Mouse (Mus musculus): ENCODE results near the gene Arid1a. TPM values are rescaled to one million over a fixed set of nuclear protein-coding genes. Genes with fewer than 3 reads are reported as not detected.
A peak's percentile ranks its signal among the peaks of the same experiment; 100 is the strongest.

Arid1a gene
- polyA plus RNA-seq, 1 experiment: not detected

DNA sequence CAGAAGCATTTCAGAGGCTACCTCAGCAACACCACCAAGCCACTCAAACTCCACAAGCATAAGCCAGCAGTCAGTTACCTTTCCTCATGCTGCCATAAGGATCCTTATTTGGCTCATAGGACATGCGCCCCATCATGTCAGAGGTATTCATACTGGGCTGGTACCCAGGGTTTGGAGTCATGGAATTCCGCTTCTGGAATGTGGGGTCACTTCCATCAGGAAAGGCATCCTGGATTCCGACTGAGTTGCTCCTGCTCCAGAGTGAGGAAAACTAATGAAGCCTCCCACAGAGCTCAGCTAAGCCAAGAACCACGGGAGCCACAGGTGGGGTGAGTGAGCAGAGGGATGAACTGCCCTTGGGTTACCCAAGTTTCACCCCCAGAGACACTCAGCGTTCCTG, 69.4 kb downstream of the Arid1a start:
- TF ChIP-seq POLR2A (IDR thresholded peaks at IDR 0.05; ENCODE audit: insufficient read depth, low read depth, low read length): no peak
- no peak for TF ChIP-seq CTCF (IDR thresholded peaks at IDR 0.05; ENCODE audit: insufficient read depth, low read depth, low read length)
- Histone ChIP-seq H3K4me3 (ENCODE audit: insufficient read depth, low read depth, low read length) (no peak overlapping the region), H3K4me1 (ENCODE audit: control insufficient read depth, insufficient read depth, low read length) (peaks cover 14% of the 10 kb centered on the region), H3K27ac (ENCODE audit: insufficient read depth, low read depth, low read length) (no peak overlapping the region)
- WGBS: 78% methylated on average over 5 of the region's 5 CpGs

GRCm38 (mm10) chr4:133686512-133686911, 70.1 kb downstream of the Arid1a start:
- no peak overlapping the region for H3K27ac ChIP-seq (ENCODE audit: insufficient read depth, low read depth, low read length)
- H3K4me1 ChIP-seq (ENCODE audit: control insufficient read depth, insufficient read depth, low read length): peaks cover 14% of the 10 kb centered on the region
- H3K4me3 ChIP-seq (ENCODE audit: insufficient read depth, low read depth, low read length): no peak overlapping the region
- 78% methylated on average over 11 of the region's 11 CpGs for WGBS
- TF ChIP-seq POLR2A (IDR thresholded peaks at IDR 0.05; ENCODE audit: insufficient read depth, low read depth, low read length) (no peak), CTCF (IDR thresholded peaks at IDR 0.05; ENCODE audit: insufficient read depth, low read depth, low read length) (no peak)

DNA sequence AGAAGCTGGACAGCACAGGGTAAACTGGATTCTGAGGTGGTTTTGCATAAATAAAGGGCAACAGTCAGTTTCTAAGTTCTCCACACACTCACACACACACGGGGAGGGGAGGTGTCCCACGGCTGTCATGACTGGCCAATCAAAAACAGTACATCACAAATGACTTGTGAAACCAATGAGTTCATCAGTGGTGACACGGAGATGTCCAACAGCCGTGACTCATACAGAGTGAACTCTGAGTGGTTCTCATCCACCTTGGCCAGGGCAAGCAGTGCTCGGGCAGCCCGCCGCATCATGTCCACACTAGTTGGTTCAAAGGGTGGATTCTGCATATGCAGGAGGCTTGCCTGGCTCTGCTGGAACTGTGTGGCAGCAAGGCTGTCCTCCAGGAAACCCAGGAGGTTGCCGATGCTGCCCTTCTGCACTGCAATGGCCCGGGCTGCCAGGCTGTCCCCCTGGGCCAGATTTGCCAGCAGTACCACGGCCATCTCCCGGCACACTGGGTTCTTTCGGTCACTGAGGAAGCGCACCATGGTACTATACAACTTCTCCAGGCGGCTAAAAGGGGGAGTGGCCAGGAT, 76.3 kb downstream of the Arid1a start:
- no peak for TF ChIP-seq POLR2A (IDR thresholded peaks at IDR 0.05; ENCODE audit: insufficient read depth, low read depth, low read length)
- no peak for TF ChIP-seq CTCF (IDR thresholded peaks at IDR 0.05; ENCODE audit: insufficient read depth, low read depth, low read length)
- Histone ChIP-seq H3K27ac (ENCODE audit: insufficient read depth, low read depth, low read length) (no peak overlapping the region), H3K4me1 (ENCODE audit: control insufficient read depth, insufficient read depth, low read length) (peaks cover 6% of the 10 kb centered on the region), H3K4me3 (ENCODE audit: insufficient read depth, low read depth, low read length) (no peak overlapping the region)
- 61% methylated on average over 14 of the region's 14 CpGs for WGBS

DNA sequence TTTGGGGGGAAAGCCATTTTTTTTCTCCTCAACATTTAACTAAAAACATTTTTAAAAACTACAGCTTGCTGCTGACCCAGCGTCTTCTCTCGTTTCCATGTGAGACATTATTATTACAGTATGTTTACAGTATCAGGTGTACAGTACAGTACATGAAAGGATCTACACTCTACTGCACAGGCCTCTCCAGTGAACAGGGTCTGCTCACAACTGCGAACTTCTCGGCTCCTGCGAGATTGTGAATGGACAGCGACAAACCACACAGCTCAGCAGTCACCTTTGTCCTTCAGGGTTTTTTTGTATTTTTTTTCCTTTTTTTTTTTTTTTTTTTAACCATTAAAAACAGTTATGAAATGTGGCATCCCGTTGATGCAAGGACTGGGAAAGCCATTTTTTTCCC, 76.9 kb downstream of the Arid1a start:
- TF ChIP-seq CTCF (IDR thresholded peaks at IDR 0.05; ENCODE audit: insufficient read depth, low read depth, low read length): no peak
- TF ChIP-seq POLR2A (IDR thresholded peaks at IDR 0.05; ENCODE audit: insufficient read depth, low read depth, low read length): no peak
- no peak overlapping the region for H3K27ac ChIP-seq (ENCODE audit: insufficient read depth, low read depth, low read length)
- peaks cover 4% of the 10 kb centered on the region for H3K4me1 ChIP-seq (ENCODE audit: control insufficient read depth, insufficient read depth, low read length)
- WGBS: 74% methylated on average over 7 of the region's 7 CpGs
- H3K4me3 ChIP-seq (ENCODE audit: insufficient read depth, low read depth, low read length): no peak overlapping the region

DNA sequence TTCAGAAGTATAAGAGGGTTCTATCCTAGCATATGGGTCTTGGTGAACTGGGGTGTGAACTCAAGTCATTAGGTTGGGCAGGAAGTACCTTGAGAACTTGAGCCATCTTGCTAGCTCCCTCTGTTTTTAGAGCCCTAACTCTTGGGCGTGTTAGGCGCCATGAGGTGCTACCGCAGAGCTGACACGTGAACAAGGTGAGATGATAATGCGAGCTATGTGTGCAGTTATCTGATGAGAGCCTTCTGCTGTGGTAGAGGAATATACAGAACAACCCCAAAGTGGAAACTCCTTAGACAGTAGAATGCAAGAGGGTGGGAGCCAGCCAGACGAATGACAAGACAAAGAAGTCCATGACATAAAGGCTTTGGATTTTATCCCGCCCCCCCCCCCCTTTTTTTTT, 79.3 kb downstream of the Arid1a start:
- no peak overlapping the region for H3K27ac ChIP-seq (ENCODE audit: insufficient read depth, low read depth, low read length)
- no peak overlapping the region for H3K4me3 ChIP-seq (ENCODE audit: insufficient read depth, low read depth, low read length)
- WGBS: 84% methylated on average over 7 of the region's 7 CpGs

GRCm38 (mm10) chr4:133676189-133676588, 80.4 kb downstream of the Arid1a start:
- peaks cover 17% of the 10 kb centered on the region for H3K4me1 ChIP-seq (ENCODE audit: control insufficient read depth, insufficient read depth, low read length)
- no peak overlapping the region for H3K27ac ChIP-seq (ENCODE audit: insufficient read depth, low read depth, low read length)
- no peak for TF ChIP-seq POLR2A (IDR thresholded peaks at IDR 0.05; ENCODE audit: insufficient read depth, low read depth, low read length)
- TF ChIP-seq CTCF (IDR thresholded peaks at IDR 0.05; ENCODE audit: insufficient read depth, low read depth, low read length): no peak
- 19% methylated on average over 3 of the region's 3 CpGs for WGBS
- H3K4me3 ChIP-seq (ENCODE audit: insufficient read depth, low read depth, low read length): no peak overlapping the region

More for the DNA sequence above, 79.3 kb downstream of the Arid1a start:
- H3K4me1 ChIP-seq (ENCODE audit: control insufficient read depth, insufficient read depth, low read length): peaks cover 15% of the 10 kb centered on the region
- TF ChIP-seq POLR2A (IDR thresholded peaks at IDR 0.05; ENCODE audit: insufficient read depth, low read depth, low read length) (no peak), CTCF (IDR thresholded peaks at IDR 0.05; ENCODE audit: insufficient read depth, low read depth, low read length) (no peak)

DNA sequence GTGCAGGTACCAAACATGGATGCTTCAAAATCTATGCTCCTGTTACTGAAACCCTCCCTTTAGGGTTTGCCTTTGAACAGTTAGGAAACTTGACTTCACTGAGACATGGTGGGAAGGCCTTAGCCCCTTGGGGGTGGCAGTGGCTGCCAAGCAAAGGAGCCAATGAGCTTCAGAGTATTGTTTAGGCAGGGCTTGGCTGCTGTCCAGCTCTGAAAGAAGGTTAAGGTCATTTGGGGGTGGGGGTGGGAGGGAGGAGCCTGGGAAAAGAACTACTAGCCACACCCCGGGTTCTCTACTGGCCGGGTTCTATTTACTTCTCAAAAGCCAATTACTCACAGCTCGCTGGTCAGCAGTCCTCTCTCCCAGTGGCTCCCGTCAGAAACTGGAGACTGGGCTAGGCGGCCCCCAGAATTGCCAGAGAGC, 81.0 kb downstream of the Arid1a start:
- no peak for TF ChIP-seq POLR2A (IDR thresholded peaks at IDR 0.05; ENCODE audit: insufficient read depth, low read depth, low read length)
- TF ChIP-seq CTCF (IDR thresholded peaks at IDR 0.05; ENCODE audit: insufficient read depth, low read depth, low read length): no peak
- peaks cover 17% of the 10 kb centered on the region for H3K4me1 ChIP-seq (ENCODE audit: control insufficient read depth, insufficient read depth, low read length)
- 19% methylated on average over 5 of the region's 5 CpGs for WGBS
- no peak overlapping the region for H3K4me3 ChIP-seq (ENCODE audit: insufficient read depth, low read depth, low read length)
- no peak overlapping the region for H3K27ac ChIP-seq (ENCODE audit: insufficient read depth, low read depth, low read length)

- 48% methylated on average over 8 of the region's 8 CpGs for WGBS
- Histone ChIP-seq H3K27ac (ENCODE audit: insufficient read depth, low read depth, low read length) (peak overlapping the region; percentile 19; the same call in 1 of the 2 replicates), H3K4me1 (ENCODE audit: control insufficient read depth, insufficient read depth, low read length) (peaks cover 20% of the 10 kb centered on the region)
Measured at GRCm38 (mm10) chr4:133674331-133674695, 82.3 kb downstream of the Arid1a start.

DNA sequence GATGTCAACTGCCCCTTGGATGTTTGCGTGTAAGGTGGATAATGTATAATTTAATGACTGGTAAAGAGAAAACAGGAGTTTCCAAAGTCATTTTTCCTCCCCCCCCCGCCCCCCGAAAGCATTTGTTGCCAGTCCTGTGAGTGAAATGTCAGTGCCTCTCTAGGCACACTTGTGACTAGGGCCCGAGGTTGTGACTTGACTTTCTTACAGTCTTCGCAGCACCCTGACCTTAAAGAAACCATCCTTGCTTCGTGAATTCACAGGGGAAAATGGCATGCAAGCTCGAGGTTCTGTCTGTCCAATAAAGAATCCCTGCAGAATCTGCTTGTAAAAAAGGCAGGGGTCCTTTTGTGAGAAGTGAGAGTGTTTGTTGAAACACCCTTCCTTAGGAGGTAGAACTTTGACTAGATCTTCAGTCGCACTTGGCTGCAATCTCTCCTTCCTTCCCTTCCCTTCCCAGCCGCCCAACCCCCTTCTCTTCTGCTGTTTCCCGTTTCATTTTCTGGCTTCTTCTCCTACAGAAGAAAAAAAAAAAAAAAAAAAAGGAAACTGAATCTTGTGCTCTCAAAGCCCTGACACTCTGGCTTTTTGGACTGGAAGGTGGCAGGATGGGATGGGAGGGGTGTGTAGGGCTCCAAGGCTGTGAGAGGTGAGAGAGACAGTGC, 82.8 kb downstream of the Arid1a start:
- Histone ChIP-seq H3K4me1 (ENCODE audit: control insufficient read depth, insufficient read depth, low read length) (peaks cover 20% of the 10 kb centered on the region), H3K27ac (ENCODE audit: insufficient read depth, low read depth, low read length) (peak overlapping the region; percentile 31), H3K4me3 (ENCODE audit: insufficient read depth, low read depth, low read length) (no peak overlapping the region)
- TF ChIP-seq POLR2A (IDR thresholded peaks at IDR 0.05; ENCODE audit: insufficient read depth, low read depth, low read length): no peak
- no peak for TF ChIP-seq CTCF (IDR thresholded peaks at IDR 0.05; ENCODE audit: insufficient read depth, low read depth, low read length)
- 29% methylated on average over 10 of the region's 10 CpGs for WGBS

More at GRCm38 (mm10) chr4:133674331-133674695, 82.3 kb downstream of the Arid1a start:
- no peak for TF ChIP-seq POLR2A (IDR thresholded peaks at IDR 0.05; ENCODE audit: insufficient read depth, low read depth, low read length)
- TF ChIP-seq CTCF (IDR thresholded peaks at IDR 0.05; ENCODE audit: insufficient read depth, low read depth, low read length): no peak
- no peak overlapping the region for H3K4me3 ChIP-seq (ENCODE audit: insufficient read depth, low read depth, low read length)
